Comparison of ENCODE assay signal across 22 mouse cellular contexts in the genomic region with DNA sequence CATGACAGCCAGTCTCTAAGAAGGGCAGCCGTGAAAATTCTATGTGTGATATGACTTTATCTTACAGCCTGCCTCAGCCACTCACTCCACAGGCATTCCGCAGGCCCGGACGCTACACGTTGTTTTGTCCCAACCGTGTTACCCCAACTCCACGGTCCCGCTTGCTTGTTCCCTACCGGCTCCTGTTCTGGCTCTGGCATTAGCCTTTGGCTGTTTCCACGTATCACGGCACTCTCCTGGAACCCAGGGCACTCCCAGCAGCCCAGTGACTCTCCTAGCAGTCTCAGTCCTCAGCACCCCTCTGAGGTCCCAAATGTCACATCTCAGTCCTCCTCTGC. TPM values are rescaled to one million over a fixed set of nuclear protein-coding genes. Genes with fewer than 3 reads are reported as not detected.
DNase-seq lines count a peak whose midpoint lies in the region; ATAC-seq and TF ChIP-seq lines count a peak whose summit lies in the region.
"Had no signal": no experiment of that assay in that cellular context is flagged by ENCODE, and none has a peak within 500 bp of the region (broad histone marks: within the 10 kb centered on the region; RNA-seq: fewer than 3 reads in every experiment).

No protein-coding gene starts in this region.

- WGBS in heart, embryonic 10.5 days, result 24% methylated on average over 11 of the region's 11 CpGs
- WGBS in heart, embryonic 14.5 days, result 9% methylated on average over 11 of the region's 11 CpGs
- 34% methylated on average over 11 of the region's 11 CpGs for WGBS in heart, embryonic 15.5 days
- WGBS in heart, postnatal 0 days, result 34% methylated on average over 11 of the region's 11 CpGs

- no peaks in the 10 kb centered on the region for H3K36me3 ChIP-seq in heart, embryonic 10.5 days
- no peaks in the 10 kb centered on the region for H3K36me3 ChIP-seq in heart, embryonic 14.5 days (ENCODE audit: control insufficient read depth, insufficient read depth, low read length)
- no peaks in the 10 kb centered on the region for H3K36me3 ChIP-seq in heart, embryonic 15.5 days
- no peaks in the 10 kb centered on the region for H3K36me3 ChIP-seq in heart, postnatal 0 days (replicated peaks; ENCODE audit: control insufficient read depth, insufficient read depth, low read length)
- H3K36me3 ChIP-seq: embryonic facial prominence, embryonic 10.5 days; hindbrain, embryonic 15.5 days had no signal

- no peak overlapping the region for H3K4me3 ChIP-seq in heart, embryonic 10.5 days
- H3K4me3 ChIP-seq in heart, embryonic 14.5 days (ENCODE audit: control insufficient read depth in 1 of 2, insufficient read depth in 1 of 2, low read depth in 1 of 2, low read length in 2 of 2), result no peak overlapping the region
- H3K4me3 ChIP-seq in heart, embryonic 15.5 days, result no peak overlapping the region
- H3K4me3 ChIP-seq in heart, postnatal 0 days (ENCODE audit: low read depth, low read length), result no peak overlapping the region
- H3K4me3 ChIP-seq: embryonic facial prominence, embryonic 10.5 days; hindbrain, embryonic 15.5 days had no signal

- peak overlapping the region; percentile 88 for H3K27ac ChIP-seq in heart, embryonic 10.5 days
- H3K27ac ChIP-seq in heart, embryonic 14.5 days (replicated peaks in 1 of 2; ENCODE audit: control insufficient read depth in 1 of 2, insufficient read depth in 1 of 2, low read depth in 2 of 2, low read length in 2 of 2), result peak overlapping the region; percentile 82 to 93
- H3K27ac ChIP-seq in heart, embryonic 15.5 days, result peak overlapping the region; percentile 86
- H3K27ac ChIP-seq in heart, postnatal 0 days (ENCODE audit: low read depth), result peak overlapping the region; percentile 70
- H3K27ac ChIP-seq: embryonic facial prominence, embryonic 10.5 days; hindbrain, embryonic 15.5 days had no signal

- peaks cover 43% of the 10 kb centered on the region for H3K4me1 ChIP-seq in heart, embryonic 10.5 days
- H3K4me1 ChIP-seq in heart, embryonic 14.5 days (ENCODE audit: control insufficient read depth in 2 of 2, insufficient read depth in 2 of 2, low read length in 2 of 2), result peaks cover 28 to 30% of the 10 kb centered on the region in 2 experiments
- peaks cover 38% of the 10 kb centered on the region for H3K4me1 ChIP-seq in heart, embryonic 15.5 days (replicated peaks)
- peaks cover 27% of the 10 kb centered on the region for H3K4me1 ChIP-seq in heart, postnatal 0 days (ENCODE audit: control insufficient read depth, insufficient read depth)

- TF ChIP-seq CTCF in heart, postnatal 0 days (IDR thresholded peaks at IDR 0.05; ENCODE audit: low read depth), result no peak

- no peaks in the 10 kb centered on the region for H3K9me3 ChIP-seq in heart, embryonic 10.5 days
- H3K9me3 ChIP-seq in heart, embryonic 14.5 days (ENCODE audit: control insufficient read depth, low read length), result no peaks in the 10 kb centered on the region
- H3K9me3 ChIP-seq in heart, embryonic 15.5 days (replicated peaks), result no peaks in the 10 kb centered on the region
- no peaks in the 10 kb centered on the region for H3K9me3 ChIP-seq in heart, postnatal 0 days (replicated peaks; ENCODE audit: control insufficient read depth, low read length)
- H3K9me3 ChIP-seq: embryonic facial prominence, embryonic 10.5 days; hindbrain, embryonic 15.5 days had no signal

- 0 out of 2 replicates have a peak, but pooled peaks cover 5% of the 10 kb centered on the region for H3K27me3 ChIP-seq in heart, embryonic 10.5 days (ENCODE audit: insufficient read depth, poor library complexity, severe bottlenecking)
- H3K27me3 ChIP-seq in heart, embryonic 14.5 days (ENCODE audit: control insufficient read depth, insufficient read depth, low read length), result no peaks in the 10 kb centered on the region
- H3K27me3 ChIP-seq in heart, embryonic 15.5 days, result no peaks in the 10 kb centered on the region
- no peaks in the 10 kb centered on the region for H3K27me3 ChIP-seq in heart, postnatal 0 days (ENCODE audit: control insufficient read depth, insufficient read depth, low read length)
- H3K27me3 ChIP-seq: CH12.LX; hindbrain, embryonic 15.5 days; Patski had no signal

- TF ChIP-seq EP300 in heart, postnatal 0 days (IDR thresholded peaks at IDR 0.05; ENCODE audit: low read depth), result 0 out of 2 replicates have a peak, but pooled peaks have one; percentile 19

- intact Hi-C loops in heart, postnatal 25 days (cut with DNase I), result loop anchor here (5.0 kb wide), 1 partner anchor 34 kb away; no protein-coding TSS in a partner anchor
- intact Hi-C loops in heart, postnatal 14 days (cut with DNase I), result no loop called here

- H3K9ac ChIP-seq in heart, embryonic 14.5 days (ENCODE audit: low read length), result peak overlapping the region; percentile 30; the same call in 1 of the 2 replicates
- no peak overlapping the region for H3K9ac ChIP-seq in heart, embryonic 15.5 days
- H3K9ac ChIP-seq in heart, postnatal 0 days (replicated peaks; ENCODE audit: low read depth, low read length), result no peak overlapping the region
- H3K9ac ChIP-seq: hindbrain, embryonic 15.5 days had no signal

- peak; percentile 62; the same call in 1 of the 2 replicates for ATAC-seq in heart, embryonic 14.5 days (ENCODE audit: insufficient number of reproducible peaks, insufficient read depth, low FRiP score, low read depth)
- no peak for ATAC-seq in heart, embryonic 15.5 days (replicated peaks; ENCODE audit: insufficient number of reproducible peaks, insufficient read depth, low FRiP score, low read depth)
- ATAC-seq in heart, postnatal 0 days (ENCODE audit: insufficient read depth, low read depth), result no peak
- ATAC-seq: activated CD4-positive, CD25-positive, alpha-beta regulatory T cell, adult 4 months; forebrain, embryonic 14.5 days; intestine, embryonic 16.5 days; Patski had no signal

- H3K4me2 ChIP-seq in heart, embryonic 14.5 days (ENCODE audit: low read length), result 0 out of 2 replicates have a peak overlapping the region, but pooled peaks have one; percentile 29
- 0 out of 2 replicates have a peak overlapping the region, but pooled peaks have one; percentile 17 for H3K4me2 ChIP-seq in heart, embryonic 15.5 days
- no peak overlapping the region for H3K4me2 ChIP-seq in heart, postnatal 0 days (ENCODE audit: low read depth, low read length)
- H3K4me2 ChIP-seq: hindbrain, embryonic 15.5 days had no signal

- no peak for DNase-seq in heart, embryonic 10.5 days (ENCODE audit: low spot score)
- DNase-seq in heart, postnatal 25 days (ENCODE audit: low spot score), result no peak
- DNase-seq in heart, postnatal 14 days, result no peak
- DNase-seq in heart, postnatal 0 days (ENCODE audit: low spot score), result no peak
- DNase-seq: adrenal gland, postnatal 25 days; cerebellum, adult 9-11 months; cerebellum, postnatal 36 days; kidney, adult 2 months had no signal

RNA-seq across cellular contexts. Expression of gene Togaram2, which starts 25.5 kb away (rescaled TPM):
- 1.9 and 3.6 TPM in 2 replicates for polyA plus RNA-seq in heart, embryonic 10.5 days (2016; fragmentation: Nextera tagmentation; extraction: Ambion mirVana)
- total RNA-seq in heart, postnatal 25 days (2021), result 1 to 10 TPM; 4.1 to 5.2 TPM
- 2.5 and 2.8 TPM in 2 replicates for polyA plus RNA-seq in heart, embryonic 14.5 days (2014; fragmentation: Nextera tagmentation; extraction: Ambion mirVana)
- total RNA-seq in heart, postnatal 14 days (2021), result 1 to 10 TPM; 2.0 to 2.3 TPM
- 2.3 and 2.6 TPM in 2 replicates for polyA plus RNA-seq in heart, embryonic 15.5 days (2015; fragmentation: Nextera tagmentation; extraction: Ambion mirVana)
- 0.46 and 2.7 TPM in 2 replicates for total RNA-seq in heart, postnatal 0 days (2014; rRNA removed; ENCODE audit: low replicate concordance)
- polyA plus RNA-seq in heart, postnatal 0 days (2015; fragmentation: Nextera tagmentation; extraction: Ambion mirVana), result 1.0 and 1.1 TPM in 2 replicates
- polyA plus RNA-seq: activated CD4-positive, CD25-positive, alpha-beta regulatory T cell, adult 4 months; hindbrain, embryonic 11.5 days had no signal

RNA-seq across cellular contexts. Expression of gene Pcare, which starts 54.1 kb away (rescaled TPM):
- 0.03 TPM in 1 of 2 replicates, not detected in the other for polyA plus RNA-seq in heart, embryonic 10.5 days (2016; fragmentation: Nextera tagmentation; extraction: Ambion mirVana)
- under 1 TPM; 0.36 to 0.44 TPM for total RNA-seq in heart, postnatal 25 days (2021)
- not detected in 2 replicates for polyA plus RNA-seq in heart, embryonic 14.5 days (2014; fragmentation: Nextera tagmentation; extraction: Ambion mirVana)
- total RNA-seq in heart, postnatal 14 days (2021), result under 1 TPM; 0.26 to 0.41 TPM
- 0.03 TPM in 1 of 2 replicates, not detected in the other for polyA plus RNA-seq in heart, embryonic 15.5 days (2015; fragmentation: Nextera tagmentation; extraction: Ambion mirVana)
- not detected in 2 replicates for total RNA-seq in heart, postnatal 0 days (2014; rRNA removed; ENCODE audit: low replicate concordance)
- 0.03 TPM in 1 of 2 replicates, not detected in the other for polyA plus RNA-seq in heart, postnatal 0 days (2015; fragmentation: Nextera tagmentation; extraction: Ambion mirVana)
- total RNA-seq: adrenal gland, adult 18-20 months; adrenal gland, postnatal 25 days; CH12.LX; gastrocnemius, adult 8-10 months; gastrocnemius, postnatal 4 days had no signal
- polyA plus RNA-seq: activated CD4-positive, CD25-positive, alpha-beta regulatory T cell, adult 4 months; embryonic facial prominence, embryonic 10.5 days; embryonic facial prominence, embryonic 14.5 days; forebrain, embryonic 14.5 days; hindbrain, embryonic 11.5 days; hindbrain, embryonic 15.5 days; intestine, embryonic 16.5 days; kidney, adult 2 months; Patski had no signal
